Mouse (Mus musculus) lung, postnatal 0 days (tissue): Measurements from ENCODE around the gene Thy1. TPM values are rescaled to one million over a fixed set of nuclear protein-coding genes. Genes with fewer than 3 reads are reported as not detected.
A peak's percentile ranks its signal among the peaks of the same experiment; 100 is the strongest.

Source experiments
- ATAC-seq: fragments of 200-750 bp; cut with Nextera tagmentation; 2 replicates; pipeline ENCODE4 v1.8.0; 2017; ENCODE audit warnings: moderate library complexity
- DNase-seq: peaks from one replicate; pipeline ENCODE4 v3.0.0-alpha.2; 2016; ENCODE audit warnings: low spot score
- H3K27ac ChIP-seq: fragments of 300-500 bp; sonication (generic); 2 replicates; pipeline ENCODE4 v1.5.1; 2014; ENCODE audit warnings: antibody characterized with exemption, mild to moderate bottlenecking, low read length, mixed read lengths
- H3K27me3 ChIP-seq: fragments of 300-500 bp; sonication (generic); replicated peaks from 2 replicates; pipeline ENCODE4 v1.6.1; 2014; ENCODE audit warnings: low read length, mixed read lengths; ENCODE audit not compliant: insufficient read depth
- H3K36me3 ChIP-seq: fragments of 300-500 bp; sonication (generic); 2 replicates; pipeline ENCODE4 v1.6.1; 2014; ENCODE audit warnings: low read length, mixed read lengths; ENCODE audit not compliant: insufficient read depth
- H3K4me1 ChIP-seq: fragments of 300-500 bp; sonication (generic); 2 replicates; pipeline ENCODE4 v1.6.1; 2014; ENCODE audit warnings: antibody characterized with exemption, low read depth, low read length, mixed read lengths; ENCODE audit not compliant: insufficient read depth
- H3K4me2 ChIP-seq: fragments of 300-500 bp; sonication (generic); replicated peaks from 2 replicates; pipeline ENCODE4 v1.6.1; 2014; ENCODE audit warnings: low read depth, mild to moderate bottlenecking, low read length, moderate library complexity, mixed read lengths
- H3K4me3 ChIP-seq: fragments of 300-500 bp; sonication (generic); 2 replicates; pipeline ENCODE4 v1.5.1; 2014; ENCODE audit warnings: low read depth, low read length
- H3K9ac ChIP-seq: fragments of 300-500 bp; sonication (generic); replicated peaks from 2 replicates; pipeline ENCODE4 v1.6.1; 2014; ENCODE audit warnings: low read depth, mild to moderate bottlenecking
- H3K9me3 ChIP-seq: fragments of 300-500 bp; sonication (generic); 2 replicates; pipeline ENCODE4 v1.6.1; 2016; ENCODE audit warnings: low read length, mixed read lengths
- CTCF ChIP-seq: IDR thresholded peaks from 2 replicates; pipeline ENCODE4 v1.5.1; 2016; ENCODE audit warnings: antibody characterized with exemption, mild to moderate bottlenecking
- EP300 ChIP-seq: IDR thresholded peaks from 2 replicates; pipeline ENCODE4 v1.6.1; 2016; ENCODE audit warnings: antibody characterized with exemption, mild to moderate bottlenecking, control low read depth
- WGBS: fragments of 180-500 bp; shearing (Covaris S2); extraction: QIAGEN DNeasy Blood & Tissue Kit; methylation state at CpG from one replicate; pipeline ENCODE4 v1.1.7; 2014; 5-methylcytosine and 5-hydroxymethylcytosine counted together
- polyA plus RNA-seq: library from polyadenylated mRNA; unstranded; fragments of >200 nt; fragmentation: Nextera tagmentation; extraction: Ambion mirVana; gene quantifications from 2 replicates; pipeline ENCODE4 v1.2.1, GENCODE M21; 2015

Thy1 gene
- polyA plus RNA-seq, 1 experiment from 2014 or later, result 2.9 TPM

DNA sequence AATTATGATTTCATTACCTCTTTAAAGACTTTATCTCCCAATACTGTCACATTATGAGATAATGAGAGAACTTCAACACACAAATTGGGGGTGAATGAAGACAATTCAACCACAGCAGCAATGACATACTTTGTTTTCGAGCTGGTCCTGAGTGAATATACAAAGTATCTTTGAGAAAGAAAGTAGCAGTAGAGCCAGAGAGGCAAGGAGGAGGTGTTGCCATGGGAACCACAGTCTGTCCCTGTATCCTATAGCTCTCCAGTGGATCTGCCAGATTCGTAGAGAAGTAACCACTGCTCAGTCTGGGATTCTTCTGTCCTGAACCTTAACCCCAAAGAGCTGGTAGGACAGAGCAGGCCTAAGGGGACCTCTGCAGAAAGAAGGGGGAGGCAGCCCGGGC is 35.2 kb upstream of the Thy1 start:
- DNase-seq, result no peak

DNA sequence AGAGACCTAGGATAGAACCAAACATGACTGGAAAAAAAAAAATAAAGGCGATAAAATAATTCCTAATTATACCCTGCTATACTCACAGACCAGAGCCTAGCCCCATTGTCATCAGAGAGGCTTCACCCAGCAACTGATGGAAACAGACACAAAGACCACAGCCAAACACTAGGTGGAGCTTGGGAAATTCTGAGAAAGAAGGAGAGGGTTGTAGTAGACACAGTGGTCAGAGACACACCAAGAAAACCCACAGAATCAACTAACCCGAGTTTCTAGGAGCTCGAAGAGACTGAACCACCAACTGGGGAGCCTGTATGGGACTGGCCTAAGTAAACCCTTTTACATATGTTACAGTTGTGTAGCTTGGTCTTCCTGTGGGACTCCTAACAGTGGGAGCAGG is 32.3 kb upstream of the Thy1 start:
- Histone ChIP-seq H3K4me3 (no peak overlapping the region), H3K27ac (no peak overlapping the region), H3K36me3 (no peaks in the 10 kb centered on the region), H3K27me3 (no peaks in the 10 kb centered on the region), H3K4me2 (no peak overlapping the region), H3K9me3 (no peaks in the 10 kb centered on the region), H3K9ac (no peak overlapping the region), H3K4me1 (no peaks in the 10 kb centered on the region)
- no peak for TF ChIP-seq CTCF
- TF ChIP-seq EP300, result no peak
- no peak for DNase-seq
- WGBS, result 72% methylated on average over 3 of the region's 3 CpGs
- ATAC-seq, result no peak

More for the DNA sequence above, 35.2 kb upstream of the Thy1 start:
- no peaks in the 10 kb centered on the region for H3K36me3 ChIP-seq
- no peak overlapping the region for H3K27ac ChIP-seq
- WGBS, result 67% methylated on average over 3 of the region's 3 CpGs
- TF ChIP-seq EP300 (no peak), CTCF (no peak)
- no peak for ATAC-seq
- H3K9me3 ChIP-seq, result no peaks in the 10 kb centered on the region
- no peak overlapping the region for H3K4me3 ChIP-seq
- H3K4me2 ChIP-seq, result no peak overlapping the region
- H3K4me1 ChIP-seq, result no peaks in the 10 kb centered on the region
- no peaks in the 10 kb centered on the region for H3K27me3 ChIP-seq
- H3K9ac ChIP-seq, result no peak overlapping the region

DNA sequence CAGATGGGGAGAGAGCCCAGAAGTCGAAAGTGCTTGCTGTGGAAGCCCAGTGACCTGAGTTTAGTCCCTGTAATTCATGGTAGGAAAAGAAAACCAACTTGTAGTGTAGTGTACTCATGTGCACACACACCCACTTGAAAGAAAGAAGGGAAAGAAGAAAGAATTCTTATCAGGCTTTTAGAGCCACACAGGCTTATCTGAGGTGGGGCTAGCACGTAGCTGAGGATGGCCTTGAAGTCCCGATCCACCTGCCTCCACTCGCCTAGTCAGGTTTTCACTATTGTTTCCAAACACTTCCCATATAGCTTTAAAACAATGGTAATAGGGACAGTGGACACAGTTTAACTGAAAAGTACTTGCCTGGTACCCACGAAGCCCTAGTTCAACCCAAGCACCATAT is 31.5 kb upstream of the Thy1 start:
- no peak overlapping the region for H3K4me2 ChIP-seq
- TF ChIP-seq EP300, result no peak
- TF ChIP-seq CTCF, result no peak
- H3K27ac ChIP-seq, result no peak overlapping the region
- no peak overlapping the region for H3K9ac ChIP-seq
- DNase-seq (no peak), ATAC-seq (no peak)
- no peak overlapping the region for H3K4me3 ChIP-seq
- 51% methylated on average over 5 of the region's 5 CpGs for WGBS
- no peaks in the 10 kb centered on the region for H3K4me1 ChIP-seq
- H3K27me3 ChIP-seq, result no peaks in the 10 kb centered on the region
- H3K9me3 ChIP-seq, result no peaks in the 10 kb centered on the region
- no peaks in the 10 kb centered on the region for H3K36me3 ChIP-seq

DNA sequence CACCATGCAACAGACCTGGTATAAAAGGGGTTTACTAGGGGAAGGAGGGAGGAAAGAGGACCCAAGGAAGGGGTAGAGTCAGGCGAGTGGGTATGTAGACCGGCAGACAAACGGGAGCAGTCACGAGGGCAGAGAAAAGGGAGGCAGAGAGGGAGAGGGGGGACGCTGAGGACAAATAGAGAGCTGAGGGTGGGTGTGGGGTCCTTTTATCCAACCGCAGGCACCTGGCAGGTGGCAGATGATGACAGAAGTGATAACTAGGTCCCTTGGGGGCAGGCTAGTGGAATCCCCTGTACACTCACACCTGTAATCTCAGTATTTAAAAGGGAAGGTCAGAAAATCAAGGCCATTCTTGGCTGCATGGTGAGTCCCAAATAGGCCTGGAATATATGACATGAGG is 31.0 kb upstream of the Thy1 start:
- no peak for DNase-seq
- H3K27me3 ChIP-seq, result no peaks in the 10 kb centered on the region

DNA sequence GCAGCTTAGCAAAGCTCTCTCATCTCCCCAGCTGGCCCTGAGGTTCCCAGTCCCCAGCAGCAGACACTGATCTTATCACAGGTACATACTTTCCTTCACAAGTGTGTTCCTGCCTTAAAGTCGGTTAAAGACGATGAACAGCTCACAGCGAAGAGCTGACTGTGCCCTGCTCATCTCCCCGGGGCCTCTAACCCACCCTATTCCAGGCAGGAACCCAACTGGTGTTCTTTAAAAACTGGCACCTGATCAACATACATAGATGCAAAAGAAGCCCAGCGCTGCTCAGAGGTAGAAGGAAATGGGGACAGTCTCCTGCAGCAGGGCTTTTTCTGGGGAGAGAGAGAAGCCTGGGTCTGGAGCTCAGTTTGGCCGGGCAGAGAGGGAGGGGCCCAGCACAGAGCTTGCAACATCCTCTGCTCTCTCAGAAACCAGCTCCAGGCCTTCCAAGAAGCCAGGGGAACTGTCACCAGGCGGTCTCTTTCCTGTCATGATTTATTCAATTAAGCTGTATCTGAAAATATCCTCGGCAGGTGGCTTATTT is 30.4 kb upstream of the Thy1 start:
- Histone ChIP-seq H3K4me2 (no peak overlapping the region), H3K9ac (no peak overlapping the region), H3K4me3 (no peak overlapping the region), H3K27ac (no peak overlapping the region), H3K9me3 (no peaks in the 10 kb centered on the region), H3K27me3 (no peaks in the 10 kb centered on the region), H3K4me1 (no peaks in the 10 kb centered on the region), H3K36me3 (no peaks in the 10 kb centered on the region)
- DNase-seq (peak; percentile 12), ATAC-seq (no peak)
- 28% methylated on average over 8 of the region's 8 CpGs for WGBS
- TF ChIP-seq CTCF (no peak), EP300 (no peak)

More for the DNA sequence above, 31.0 kb upstream of the Thy1 start:
- Histone ChIP-seq H3K4me2 (no peak overlapping the region), H3K4me1 (no peaks in the 10 kb centered on the region), H3K9me3 (no peaks in the 10 kb centered on the region), H3K4me3 (no peak overlapping the region), H3K9ac (no peak overlapping the region), H3K36me3 (no peaks in the 10 kb centered on the region), H3K27ac (no peak overlapping the region)
- TF ChIP-seq EP300, result no peak
- no peak for TF ChIP-seq CTCF
- ATAC-seq, result no peak
- 49% methylated on average over 6 of the region's 6 CpGs for WGBS

DNA sequence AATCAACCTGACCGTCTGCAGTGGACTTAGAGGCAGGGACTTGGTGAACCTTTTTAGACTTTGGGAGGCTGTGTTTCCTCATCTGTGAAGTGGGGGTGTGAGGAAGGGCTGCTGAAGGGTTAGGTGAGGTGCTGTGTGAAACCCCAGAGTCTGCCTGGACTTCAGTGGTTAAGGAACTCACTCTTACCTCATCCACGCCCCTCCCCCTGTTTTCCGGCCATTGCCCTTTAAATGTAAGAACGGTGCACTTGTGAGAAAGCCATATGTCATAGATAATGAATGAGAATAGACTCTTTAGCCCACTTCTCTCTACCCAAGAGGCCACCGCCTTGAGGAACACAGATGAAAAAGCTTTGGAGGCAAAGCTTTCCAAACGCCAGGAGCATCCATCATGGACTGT is 29.4 kb upstream of the Thy1 start:
- H3K27ac ChIP-seq, result no peak overlapping the region
- 39% methylated on average over 6 of the region's 6 CpGs for WGBS

DNA sequence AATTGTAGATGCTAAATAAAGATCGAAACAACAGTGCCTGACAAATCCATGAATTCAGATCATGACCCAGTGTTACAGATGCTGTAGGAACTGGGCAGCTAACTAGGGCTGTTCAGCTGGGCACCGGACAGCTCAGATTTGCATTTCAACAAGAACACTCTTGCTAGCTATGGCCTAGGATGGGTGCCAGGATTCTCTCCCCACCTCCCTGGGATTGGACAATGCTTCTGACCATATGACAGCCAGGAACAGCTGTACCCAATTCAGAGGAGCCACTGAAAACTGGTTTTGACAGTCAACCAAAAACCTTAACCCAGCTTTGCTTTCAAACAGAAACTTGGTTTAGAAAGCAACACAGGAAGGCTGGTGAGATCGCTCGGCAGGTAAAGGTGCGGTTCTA is 26.9 kb upstream of the Thy1 start:
- Histone ChIP-seq H3K27ac (no peak overlapping the region), H3K9ac (no peak overlapping the region), H3K4me2 (no peak overlapping the region), H3K36me3 (no peaks in the 10 kb centered on the region), H3K4me3 (no peak overlapping the region), H3K4me1 (no peaks in the 10 kb centered on the region), H3K27me3 (no peaks in the 10 kb centered on the region), H3K9me3 (no peaks in the 10 kb centered on the region)
- 78% methylated on average over 5 of the region's 5 CpGs for WGBS
- DNase-seq (peak; percentile 39), ATAC-seq (no peak)
- TF ChIP-seq CTCF (no peak), EP300 (no peak)

More for the DNA sequence above, 29.4 kb upstream of the Thy1 start:
- ATAC-seq, result no peak
- H3K36me3 ChIP-seq, result no peaks in the 10 kb centered on the region
- no peak for DNase-seq
- H3K27me3 ChIP-seq, result no peaks in the 10 kb centered on the region
- no peaks in the 10 kb centered on the region for H3K9me3 ChIP-seq
- no peaks in the 10 kb centered on the region for H3K4me1 ChIP-seq
- no peak overlapping the region for H3K4me3 ChIP-seq
- no peak overlapping the region for H3K4me2 ChIP-seq
- TF ChIP-seq EP300 (no peak), CTCF (no peak)
- H3K9ac ChIP-seq, result no peak overlapping the region
